Mouse (Mus musculus) gastrocnemius, postnatal 10 days (tissue): ENCODE measurements at regions not wholly inside any gene's neighbourhood (a gene's known extent, or its start where the extent isn't known, plus 50 kb on each side); places are given as distances from the start of the nearest gene placed in this dataset.
A peak's percentile ranks its signal among the peaks of the same experiment; 100 is the strongest.

Source experiments
- DNase-seq: peaks from one replicate; pipeline ENCODE4 v3.0.0; 2021; ENCODE audit warnings: mixed read lengths

DNA sequence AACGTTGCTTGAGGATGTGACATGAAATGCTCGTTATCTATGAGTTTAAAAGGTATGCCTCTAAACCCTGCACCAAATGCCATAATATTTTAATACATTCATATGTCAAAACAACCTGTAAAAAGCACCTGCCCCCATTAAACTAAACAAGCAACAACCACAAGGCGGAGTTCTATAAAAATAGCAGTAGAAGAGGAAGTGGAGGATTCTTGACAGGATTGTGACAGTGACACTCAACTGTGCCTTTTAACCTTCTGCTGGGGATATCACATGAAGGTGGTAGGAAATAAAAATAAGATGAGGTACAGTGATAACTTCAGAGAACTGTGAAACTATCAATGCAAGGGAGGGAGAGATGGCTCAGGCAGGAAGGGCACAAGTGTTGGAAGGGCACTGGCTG, 58.6 kb upstream of the Dbx2 start:
- no peak for DNase-seq

DNA sequence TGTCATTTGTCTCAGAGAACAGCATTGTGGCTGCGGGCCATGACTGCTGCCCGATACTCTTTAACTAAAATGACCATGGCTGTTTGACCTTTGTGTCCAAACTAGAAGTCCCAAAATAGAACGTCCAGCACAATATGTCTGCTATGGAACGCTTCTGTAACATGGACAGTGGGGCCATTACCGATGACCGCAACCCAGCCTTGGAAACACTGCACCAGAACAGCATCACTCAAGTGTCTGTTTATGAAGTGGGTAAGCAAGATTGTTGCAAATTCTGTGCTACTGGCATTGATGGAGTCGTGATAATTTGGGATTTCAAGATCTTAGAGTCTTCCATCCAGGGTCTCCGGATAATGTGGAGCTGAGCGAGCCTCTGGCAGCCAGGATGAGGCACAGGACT, 60.2 kb upstream of the Dbx2 start:
- DNase-seq, result no peak

DNA sequence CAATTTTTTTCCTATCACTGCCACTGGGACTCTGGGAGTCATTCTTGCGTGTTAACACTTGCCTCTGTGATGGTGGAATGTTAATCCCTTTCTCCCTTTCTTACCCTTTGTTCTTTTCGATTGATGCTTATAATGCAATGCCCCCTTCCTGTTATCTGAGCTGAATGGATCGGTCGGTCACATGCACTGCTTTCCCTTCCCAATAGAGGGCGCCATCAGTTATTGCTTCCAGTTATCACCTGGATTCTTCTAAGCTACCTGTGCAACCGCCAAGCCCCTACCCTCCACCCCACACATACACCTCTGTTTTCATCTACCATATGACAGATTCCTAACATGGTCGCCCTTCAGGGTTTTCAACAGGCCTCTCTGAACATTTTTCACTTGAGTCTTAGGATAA, 66.9 kb upstream of the Ano6 start:
- no peak for DNase-seq

DNA sequence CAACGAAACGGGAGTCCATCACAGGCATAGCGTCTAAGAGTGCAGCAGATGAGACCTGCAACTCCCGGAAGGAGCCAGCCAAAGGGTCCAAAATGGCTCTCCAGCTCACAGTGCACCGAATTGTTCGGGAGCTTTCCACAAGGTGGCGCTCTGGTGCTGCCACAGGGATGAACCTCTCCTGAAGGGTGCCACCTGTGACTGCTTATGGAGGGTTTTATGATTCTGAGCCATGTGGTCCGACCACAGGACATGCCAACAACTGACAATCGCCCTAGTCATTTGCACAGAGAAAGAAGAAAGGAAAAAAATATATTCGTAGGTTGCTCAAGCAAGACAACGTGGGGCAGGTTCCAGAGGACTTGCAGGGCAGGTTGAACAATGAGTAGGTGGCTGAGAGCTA, 64.8 kb upstream of the Ano6 start:
- DNase-seq, result peak; percentile 82

DNA sequence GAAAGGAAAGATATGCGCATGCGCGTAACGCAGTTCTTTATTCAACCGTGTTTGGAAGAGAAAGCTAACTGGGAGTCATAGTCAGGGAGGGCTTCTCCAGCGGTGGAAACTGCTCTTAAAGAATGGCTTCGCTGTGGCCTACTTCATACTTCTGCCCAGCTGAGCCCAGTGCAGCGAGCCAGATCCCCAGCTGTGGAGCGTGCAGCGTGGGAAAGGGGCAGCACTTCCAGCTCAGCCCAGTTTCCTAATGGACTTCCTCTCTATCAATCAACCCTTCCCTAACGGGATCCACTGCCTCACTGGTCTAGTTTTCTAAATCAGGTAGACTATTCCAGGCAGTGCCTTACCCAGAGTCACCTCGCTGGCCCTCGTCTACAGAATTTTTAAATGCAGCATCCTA, 64.1 kb upstream of the Ano6 start:
- no peak for DNase-seq

DNA sequence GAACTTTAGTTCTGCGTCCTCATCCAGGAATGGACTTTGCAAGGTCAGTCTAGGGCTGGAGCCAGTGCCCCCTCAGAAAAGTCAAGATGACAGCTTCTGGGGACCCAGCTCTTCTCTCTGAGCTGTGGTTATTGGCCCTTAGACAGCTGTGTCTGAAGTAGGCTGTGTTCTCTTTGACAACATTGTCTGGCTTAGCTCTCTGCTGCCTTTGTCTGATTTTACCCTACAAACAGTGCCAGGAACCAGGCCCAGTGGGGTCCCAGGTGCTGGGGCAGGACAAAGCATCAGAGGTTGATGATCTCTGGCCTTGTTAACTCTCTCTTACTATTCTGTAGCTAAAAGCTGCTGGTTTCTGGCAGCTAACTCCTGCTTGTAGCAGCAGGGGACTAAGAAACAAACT, 54.9 kb upstream of the Ano6 start:
- no peak for DNase-seq
